Mouse (Mus musculus) lung, postnatal 25 days (tissue): ENCODE measurements around the gene Tchhl1.

ENCODE experiments used
- DNase-seq: peaks from one replicate; pipeline ENCODE4 v3.0.0; 2022; ENCODE audit warnings: low spot score

The Tchhl1 gene

GRCm38 (mm10) chr3:93504536-93505189, 36.1 kb downstream of the Tchhl1 start:
- DNase-seq, result no peak

DNA sequence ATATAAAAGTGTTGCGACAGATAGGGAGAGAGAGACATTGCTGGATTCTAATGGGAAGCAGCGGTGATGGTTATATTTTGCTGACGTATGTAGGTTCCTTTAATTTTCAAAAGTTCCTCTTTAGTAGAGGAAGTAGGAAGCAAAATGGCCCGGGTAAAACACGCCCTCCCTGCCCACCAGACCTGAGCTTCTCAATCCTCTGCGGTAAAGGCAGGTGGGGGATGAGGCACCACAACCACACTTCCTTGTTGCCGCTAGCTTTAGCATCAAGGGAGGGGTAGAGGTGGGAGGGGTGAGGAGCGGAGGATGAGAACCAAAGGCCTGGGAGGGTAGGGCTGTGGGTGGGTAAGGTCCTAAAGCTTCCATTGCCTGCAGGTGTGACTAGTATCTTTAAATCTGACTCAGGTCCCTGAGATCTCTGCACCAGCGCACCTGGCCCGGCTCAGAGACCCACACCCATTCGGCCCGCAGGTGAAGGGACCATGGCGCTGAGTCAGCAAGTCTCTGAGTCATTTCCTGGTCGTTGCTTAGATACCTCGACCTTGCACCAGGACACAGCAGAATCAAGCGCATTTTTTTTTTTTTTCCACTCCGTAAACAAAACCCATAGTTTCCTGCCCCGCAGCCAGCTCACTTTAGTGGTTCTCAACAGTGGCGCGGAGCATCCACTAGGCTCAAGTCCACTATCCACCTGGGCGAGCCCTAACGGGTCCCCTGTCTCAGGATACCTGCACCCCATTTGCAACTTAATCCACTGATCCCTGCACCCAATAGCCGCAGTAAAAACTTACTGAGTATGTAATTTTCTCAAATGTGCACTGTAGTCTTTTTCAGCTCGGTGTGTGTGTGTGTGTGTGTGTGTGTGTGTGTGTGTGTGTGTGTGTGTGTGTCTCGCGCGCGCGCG, 37.7 kb downstream of the Tchhl1 start:
- peak; percentile 89 for DNase-seq

DNA sequence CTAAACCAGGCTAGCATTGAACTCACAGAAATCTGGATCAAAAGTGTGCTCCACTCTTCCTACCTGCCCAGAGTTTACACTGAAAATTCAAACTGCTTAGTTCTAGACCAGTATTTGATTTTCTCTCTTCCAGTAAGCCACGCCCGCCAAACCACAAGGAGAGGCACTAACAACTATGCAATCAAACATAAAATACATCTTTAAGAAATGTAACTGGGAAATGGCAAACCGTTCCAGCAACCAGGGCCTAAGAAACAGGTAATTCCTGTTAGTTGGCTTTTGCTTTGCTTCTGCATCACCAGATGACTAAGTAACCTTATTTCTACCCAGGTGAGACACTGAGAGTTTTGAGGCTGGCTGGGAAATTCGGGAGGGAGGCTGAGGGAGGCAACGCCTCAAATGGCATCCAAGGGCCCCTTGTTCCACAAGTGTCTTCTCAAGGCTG, 38.3 kb downstream of the Tchhl1 start:
- DNase-seq, result peak; percentile 75

- DNase-seq, result no peak
Observed at GRCm38 (mm10) chr3:93509301-93509700, 40.7 kb downstream of the Tchhl1 start.

GRCm38 (mm10) chr3:93511036-93511435, 42.5 kb downstream of the Tchhl1 start:
- DNase-seq, result no peak

- no peak for DNase-seq
Observed at GRCm38 (mm10) chr3:93511801-93512200, 43.2 kb downstream of the Tchhl1 start.

- DNase-seq, result peak; percentile 24
Observed at GRCm38 (mm10) chr3:93512386-93513101, 44.0 kb downstream of the Tchhl1 start.

- DNase-seq, result no peak
Observed at GRCm38 (mm10) chr3:93514628-93515027, 46.1 kb downstream of the Tchhl1 start.

GRCm38 (mm10) chr3:93517343-93517742, 48.8 kb downstream of the Tchhl1 start:
- no peak for DNase-seq

DNA sequence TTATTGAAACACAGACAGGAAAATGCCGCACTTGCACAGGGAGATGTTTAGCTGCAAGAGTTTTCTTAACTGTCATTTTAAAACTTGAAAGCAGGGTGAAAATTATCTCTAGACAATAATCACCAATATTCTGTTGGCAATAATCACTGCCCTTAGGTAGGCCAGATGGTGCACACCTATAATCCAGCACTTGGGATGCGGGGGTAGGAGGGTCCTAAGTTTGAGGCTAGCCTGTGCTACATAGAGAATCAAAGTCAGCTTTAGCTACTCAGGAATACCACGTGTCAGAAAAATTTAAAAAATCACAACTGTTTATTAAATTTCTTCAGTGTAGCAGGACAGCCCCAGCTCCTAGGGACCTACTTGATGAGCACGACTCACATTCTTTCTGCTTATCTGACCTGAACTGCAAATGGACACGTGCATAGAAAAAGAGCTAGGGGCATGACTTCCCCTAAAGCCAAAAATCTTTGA, 51.3 kb downstream of the Tchhl1 start:
- DNase-seq, result no peak

- peak; percentile 69 for DNase-seq
Observed at GRCm38 (mm10) chr3:93520330-93521193, 52.0 kb downstream of the Tchhl1 start, which contains the start of gene S100a11. Gene S100a11, plus strand, starts transcription at chr3:93520488.
